Mouse (Mus musculus): ENCODE results near the gene Pnkp. TPM values are rescaled to one million over a fixed set of nuclear protein-coding genes. Genes with fewer than 3 reads are reported as not detected.

Gene Pnkp
- polyA plus RNA-seq, 1 experiment from 2014 or later = 38.4 TPM

DNA sequence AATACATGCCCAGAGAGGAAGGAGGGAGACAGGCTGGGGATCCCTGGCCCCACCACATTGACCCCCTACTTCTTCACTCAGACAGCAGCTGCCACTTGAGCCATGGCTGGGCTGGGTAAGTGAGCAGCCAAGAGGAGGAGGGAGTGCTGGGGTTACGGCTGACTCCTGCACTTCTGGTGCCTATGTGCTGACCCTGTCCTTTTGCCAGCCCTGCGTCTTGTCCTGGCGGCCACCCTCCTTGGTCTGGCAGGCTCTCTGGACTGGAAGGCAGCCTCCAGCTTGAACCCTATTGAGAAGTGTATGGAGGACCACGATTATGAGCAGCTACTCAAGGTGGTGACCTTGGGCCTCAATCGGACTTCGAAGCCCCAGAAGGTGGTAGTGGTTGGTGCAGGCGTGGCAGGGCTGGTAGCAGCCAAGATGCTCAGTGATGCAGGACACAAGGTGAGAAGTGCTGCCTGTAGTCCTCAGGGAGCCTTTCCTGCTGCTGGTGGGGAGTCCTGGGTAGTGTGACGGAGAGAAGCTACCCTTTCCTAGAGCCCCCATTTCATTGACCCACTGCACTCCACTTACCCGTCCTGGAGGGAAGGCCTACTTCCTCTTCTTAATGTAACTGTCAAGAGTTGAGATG, 20.4 kb upstream of the Pnkp start:
- 87% methylated on average over 9 of the region's 9 CpGs for WGBS
- Histone ChIP-seq H3K27me3 (ENCODE audit: low read depth, poor library complexity, severe bottlenecking) (peaks cover 39% of the 10 kb centered on the region), H3K4me1 (peaks cover 25% of the 10 kb centered on the region), H3K27ac (replicated peaks) (no peak overlapping the region), H3K36me3 (peaks cover 28% of the 10 kb centered on the region), H3K4me3 (no peak overlapping the region), H3K9me3 (replicated peaks) (no peaks in the 10 kb centered on the region)
- no peak for DNase-seq (ENCODE audit: low spot score)

DNA sequence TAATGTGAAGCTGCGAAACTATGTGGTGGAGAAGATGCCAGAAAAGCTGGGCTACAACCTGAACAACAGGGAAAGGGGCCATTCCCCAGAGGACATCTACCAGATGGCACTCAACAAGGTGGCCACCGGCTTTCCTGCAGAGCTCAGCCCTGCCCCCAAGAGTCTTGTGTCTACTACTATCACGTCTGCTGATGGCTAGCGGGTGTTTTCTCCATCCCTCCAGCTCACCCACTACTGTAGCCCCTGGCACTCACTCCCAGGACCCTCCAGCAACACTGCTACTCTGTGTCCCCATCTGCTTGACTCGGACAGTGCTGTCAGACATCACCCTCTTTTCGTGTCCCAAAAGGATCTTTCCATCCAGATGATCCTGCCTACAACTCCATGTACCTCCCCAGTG, 18.9 kb upstream of the Pnkp start:
- no peak for DNase-seq (ENCODE audit: low spot score)
- peaks cover 42% of the 10 kb centered on the region for H3K27me3 ChIP-seq (ENCODE audit: low read depth, poor library complexity, severe bottlenecking)
- 90% methylated on average over 6 of the region's 6 CpGs for WGBS
- H3K36me3 ChIP-seq = peaks cover 32% of the 10 kb centered on the region
- peaks cover 25% of the 10 kb centered on the region for H3K4me1 ChIP-seq
- no peak overlapping the region for H3K27ac ChIP-seq (replicated peaks)
- H3K4me3 ChIP-seq = no peak overlapping the region
- no peaks in the 10 kb centered on the region for H3K9me3 ChIP-seq (replicated peaks)

DNA sequence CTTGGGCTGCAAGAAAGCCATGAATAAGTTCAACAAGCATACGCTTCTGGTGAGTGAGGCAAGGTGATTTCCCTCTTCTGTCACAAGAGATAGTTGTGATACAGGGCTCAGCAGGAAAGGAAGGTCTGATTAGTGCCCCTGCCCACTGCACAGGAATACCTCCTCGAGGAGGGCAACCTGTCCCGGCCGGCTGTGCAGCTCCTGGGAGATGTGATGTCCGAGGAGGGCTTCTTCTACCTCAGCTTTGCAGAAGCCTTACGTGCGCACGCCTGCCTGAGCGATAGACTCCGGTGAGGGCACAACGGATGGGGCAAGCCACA, 17.8 kb upstream of the Pnkp start:
- 32% methylated on average over 11 of the region's 11 CpGs for WGBS

DNA sequence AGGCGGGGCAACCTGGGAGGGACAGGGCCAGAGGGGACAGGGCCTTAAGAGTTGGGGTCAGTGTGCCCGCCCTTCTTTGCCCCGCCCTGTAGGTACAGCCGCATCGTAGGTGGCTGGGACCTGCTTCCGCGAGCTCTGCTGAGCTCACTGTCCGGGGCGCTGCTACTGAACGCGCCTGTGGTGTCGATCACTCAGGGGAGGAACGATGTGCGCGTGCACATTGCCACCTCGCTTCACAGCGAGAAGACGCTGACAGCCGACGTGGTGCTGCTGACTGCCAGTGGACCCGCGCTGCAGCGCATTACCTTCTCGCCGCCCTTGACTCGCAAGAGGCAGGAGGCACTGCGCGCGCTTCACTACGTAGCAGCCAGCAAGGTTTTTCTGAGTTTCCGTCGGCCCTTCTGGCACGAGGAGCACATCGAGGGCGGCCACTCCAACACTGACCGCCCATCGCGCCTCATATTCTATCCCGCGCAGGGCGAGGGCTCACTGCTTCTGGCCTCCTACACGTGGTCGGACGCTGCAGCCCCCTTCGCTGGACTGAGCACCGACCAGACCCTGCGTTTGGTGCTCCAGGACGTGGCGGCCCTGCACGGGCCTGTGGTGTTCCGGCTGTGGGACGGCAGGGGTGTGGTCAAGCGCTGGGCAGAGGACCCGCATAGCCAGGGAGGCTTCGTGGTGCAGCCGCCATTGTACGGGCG, 17.3 kb upstream of the Pnkp start:
- Histone ChIP-seq H3K27ac (replicated peaks) (peak overlapping the region; percentile 52; the same call in 1 of the 2 replicates), H3K27me3 (ENCODE audit: low read depth, poor library complexity, severe bottlenecking) (peaks cover 42% of the 10 kb centered on the region), H3K4me1 (peaks cover 25% of the 10 kb centered on the region), H3K9me3 (replicated peaks) (no peaks in the 10 kb centered on the region), H3K4me3 (peak overlapping the region; percentile 46), H3K36me3 (peaks cover 48% of the 10 kb centered on the region)
- WGBS = 3% methylated on average over 58 of the region's 58 CpGs
- DNase-seq (ENCODE audit: low spot score) = peak; percentile 51

More for the DNA sequence above, 17.8 kb upstream of the Pnkp start:
- peaks cover 25% of the 10 kb centered on the region for H3K4me1 ChIP-seq
- peaks cover 42% of the 10 kb centered on the region for H3K27me3 ChIP-seq (ENCODE audit: low read depth, poor library complexity, severe bottlenecking)
- H3K36me3 ChIP-seq = peaks cover 43% of the 10 kb centered on the region
- peak overlapping the region; percentile 46 for H3K4me3 ChIP-seq
- H3K27ac ChIP-seq (replicated peaks) = no peak overlapping the region
- H3K9me3 ChIP-seq (replicated peaks) = no peaks in the 10 kb centered on the region
- DNase-seq (ENCODE audit: low spot score) = no peak

DNA sequence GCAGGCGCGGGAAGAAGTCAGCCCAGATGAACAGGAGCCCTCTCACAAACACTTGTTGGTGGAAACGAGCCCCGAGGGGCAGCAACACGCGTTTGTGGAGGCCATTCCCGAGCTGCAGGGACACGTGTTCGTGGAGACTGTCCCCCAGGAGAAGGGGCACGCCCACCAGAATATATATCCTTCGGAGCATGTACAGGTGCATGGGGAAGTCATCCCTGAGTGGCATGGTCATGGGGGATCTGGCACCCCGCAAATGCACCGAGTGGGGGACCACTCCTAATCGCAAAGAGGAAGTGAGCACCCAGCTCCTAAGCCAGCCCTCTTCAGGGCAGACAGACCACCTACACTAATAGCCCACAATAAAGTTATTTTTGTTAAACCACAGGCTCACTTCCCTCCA, 16.5 kb upstream of the Pnkp start:
- Histone ChIP-seq H3K4me3 (peak overlapping the region; percentile 46), H3K27me3 (ENCODE audit: low read depth, poor library complexity, severe bottlenecking) (peaks cover 42% of the 10 kb centered on the region)

DNA sequence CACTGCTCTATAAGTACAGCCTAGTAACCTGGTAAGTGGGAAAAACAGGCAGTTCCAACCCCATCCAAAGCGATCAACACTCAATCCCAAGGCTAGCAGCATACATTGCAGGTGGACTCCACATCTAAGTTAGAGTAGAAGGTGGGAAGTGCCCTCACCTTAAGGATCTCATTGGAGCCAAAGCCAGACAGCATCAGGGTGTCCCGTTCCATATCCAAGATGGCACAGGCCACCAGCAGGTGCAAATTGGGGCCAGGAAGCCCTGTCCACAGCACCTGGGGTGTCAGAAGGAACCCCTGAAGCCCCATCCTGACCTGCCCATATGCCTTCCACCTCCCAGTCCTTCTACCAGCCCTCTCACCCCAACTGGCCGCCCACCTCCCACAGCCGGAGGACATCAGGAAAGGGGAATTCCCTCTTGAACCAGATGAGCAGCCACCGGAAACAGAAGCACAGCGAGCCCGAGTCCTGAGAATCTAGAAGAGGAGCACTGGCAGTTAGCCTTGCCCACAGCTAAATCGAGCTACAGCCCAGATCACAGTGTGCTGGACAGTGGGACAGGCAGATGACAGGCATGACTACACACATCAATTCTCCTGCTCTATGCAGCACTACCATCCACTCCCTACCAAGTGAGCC, 15.0 kb upstream of the Pnkp start:
- Histone ChIP-seq H3K27ac (replicated peaks) (no peak overlapping the region), H3K4me1 (peaks cover 20% of the 10 kb centered on the region), H3K36me3 (peaks cover 71% of the 10 kb centered on the region), H3K9me3 (replicated peaks) (no peaks in the 10 kb centered on the region), H3K4me3 (no peak overlapping the region), H3K27me3 (ENCODE audit: low read depth, poor library complexity, severe bottlenecking) (peaks cover 42% of the 10 kb centered on the region)
- DNase-seq (ENCODE audit: low spot score) = no peak
- 94% methylated on average over 8 of the region's 8 CpGs for WGBS

More for the DNA sequence above, 16.5 kb upstream of the Pnkp start:
- Histone ChIP-seq H3K27ac (replicated peaks) (no peak overlapping the region), H3K4me1 (peaks cover 25% of the 10 kb centered on the region), H3K9me3 (replicated peaks) (no peaks in the 10 kb centered on the region), H3K36me3 (peaks cover 56% of the 10 kb centered on the region)
- no peak for DNase-seq (ENCODE audit: low spot score)
- 64% methylated on average over 14 of the region's 14 CpGs for WGBS

DNA sequence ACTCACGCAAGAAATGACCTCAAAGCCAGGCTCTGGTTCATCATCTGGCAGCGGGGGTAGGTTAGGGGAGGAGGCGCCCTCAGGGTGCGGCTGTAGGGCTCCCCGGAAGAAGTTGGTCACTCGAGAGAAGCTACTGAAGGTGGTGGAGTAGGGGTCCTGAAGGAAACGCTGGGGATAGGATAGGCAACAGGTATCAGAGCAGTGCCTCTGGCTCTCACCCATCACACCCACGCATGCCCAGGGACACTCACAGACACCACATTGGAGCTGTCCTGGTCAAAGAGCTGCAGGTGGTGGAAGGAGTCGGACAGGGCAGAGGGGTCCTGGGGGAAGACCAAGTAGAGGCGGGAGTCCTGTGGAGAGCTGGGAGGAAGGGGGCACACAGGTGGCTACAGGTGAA, 11.9 kb upstream of the Pnkp start:
- no peaks in the 10 kb centered on the region for H3K9me3 ChIP-seq (replicated peaks)
- no peak overlapping the region for H3K27ac ChIP-seq (replicated peaks)
- peaks cover 19% of the 10 kb centered on the region for H3K27me3 ChIP-seq (ENCODE audit: low read depth, poor library complexity, severe bottlenecking)
- no peak overlapping the region for H3K4me3 ChIP-seq
- peaks cover 19% of the 10 kb centered on the region for H3K4me1 ChIP-seq
- H3K36me3 ChIP-seq = peaks cover 68% of the 10 kb centered on the region
- DNase-seq (ENCODE audit: low spot score) = no peak
- 95% methylated on average over 10 of the region's 10 CpGs for WGBS

DNA sequence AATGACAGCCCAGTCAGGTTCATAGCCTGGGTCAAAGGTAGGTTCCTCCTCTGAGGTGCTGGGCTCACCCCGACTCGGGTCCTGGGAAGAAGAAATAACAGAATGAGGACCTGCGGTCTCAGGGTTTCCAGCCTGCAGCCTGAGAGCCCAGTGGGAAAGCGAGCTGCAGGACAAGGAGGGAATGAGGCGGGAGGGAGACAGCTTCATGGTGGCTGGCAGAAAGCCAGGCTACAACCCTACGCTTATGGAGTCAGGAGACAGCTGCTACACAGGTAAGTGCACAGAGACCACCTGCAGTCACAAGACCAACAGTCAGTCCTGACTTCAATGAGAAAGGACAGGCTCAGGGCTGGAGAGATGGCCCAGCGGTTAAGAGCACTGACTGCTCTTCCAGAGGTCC, 10.1 kb upstream of the Pnkp start:
- Histone ChIP-seq H3K27me3 (ENCODE audit: low read depth, poor library complexity, severe bottlenecking) (peaks cover 1% of the 10 kb centered on the region), H3K27ac (replicated peaks) (no peak overlapping the region), H3K36me3 (peaks cover 61% of the 10 kb centered on the region), H3K4me1 (peaks cover 26% of the 10 kb centered on the region), H3K9me3 (replicated peaks) (no peaks in the 10 kb centered on the region), H3K4me3 (peak overlapping the region; percentile 14; the same call in 1 of the 2 replicates)
- DNase-seq (ENCODE audit: low spot score) = no peak
- 91% methylated on average over 7 of the region's 7 CpGs for WGBS

DNA sequence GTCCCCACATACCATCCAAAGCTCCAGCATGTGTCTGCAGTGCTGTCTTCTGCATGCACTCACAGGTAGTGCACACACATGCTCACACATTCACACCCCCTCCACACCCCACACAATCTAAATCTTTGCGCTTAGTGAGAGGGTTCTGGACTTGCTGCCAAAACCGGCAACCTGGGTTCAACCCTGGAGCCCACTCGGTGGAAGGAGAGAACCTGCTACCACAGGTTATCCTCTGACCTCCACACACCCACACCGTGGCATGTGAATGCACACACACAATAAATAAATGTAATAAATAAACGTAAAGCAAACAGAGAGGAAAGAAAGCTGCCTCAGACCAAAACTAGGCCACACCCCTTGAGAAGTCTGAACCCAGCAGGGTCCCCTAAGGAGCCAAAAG, 9.2 kb upstream of the Pnkp start:
- peaks cover 57% of the 10 kb centered on the region for H3K36me3 ChIP-seq
- WGBS = 86% methylated on average over 5 of the region's 5 CpGs
- peak overlapping the region; percentile 97; the same call in 1 of the 2 replicates for H3K27ac ChIP-seq (replicated peaks)
- no peaks in the 10 kb centered on the region for H3K27me3 ChIP-seq (ENCODE audit: low read depth, poor library complexity, severe bottlenecking)
- no peaks in the 10 kb centered on the region for H3K9me3 ChIP-seq (replicated peaks)
- DNase-seq (ENCODE audit: low spot score) = no peak
- peaks cover 33% of the 10 kb centered on the region for H3K4me1 ChIP-seq
- peak overlapping the region; percentile 85 for H3K4me3 ChIP-seq

DNA sequence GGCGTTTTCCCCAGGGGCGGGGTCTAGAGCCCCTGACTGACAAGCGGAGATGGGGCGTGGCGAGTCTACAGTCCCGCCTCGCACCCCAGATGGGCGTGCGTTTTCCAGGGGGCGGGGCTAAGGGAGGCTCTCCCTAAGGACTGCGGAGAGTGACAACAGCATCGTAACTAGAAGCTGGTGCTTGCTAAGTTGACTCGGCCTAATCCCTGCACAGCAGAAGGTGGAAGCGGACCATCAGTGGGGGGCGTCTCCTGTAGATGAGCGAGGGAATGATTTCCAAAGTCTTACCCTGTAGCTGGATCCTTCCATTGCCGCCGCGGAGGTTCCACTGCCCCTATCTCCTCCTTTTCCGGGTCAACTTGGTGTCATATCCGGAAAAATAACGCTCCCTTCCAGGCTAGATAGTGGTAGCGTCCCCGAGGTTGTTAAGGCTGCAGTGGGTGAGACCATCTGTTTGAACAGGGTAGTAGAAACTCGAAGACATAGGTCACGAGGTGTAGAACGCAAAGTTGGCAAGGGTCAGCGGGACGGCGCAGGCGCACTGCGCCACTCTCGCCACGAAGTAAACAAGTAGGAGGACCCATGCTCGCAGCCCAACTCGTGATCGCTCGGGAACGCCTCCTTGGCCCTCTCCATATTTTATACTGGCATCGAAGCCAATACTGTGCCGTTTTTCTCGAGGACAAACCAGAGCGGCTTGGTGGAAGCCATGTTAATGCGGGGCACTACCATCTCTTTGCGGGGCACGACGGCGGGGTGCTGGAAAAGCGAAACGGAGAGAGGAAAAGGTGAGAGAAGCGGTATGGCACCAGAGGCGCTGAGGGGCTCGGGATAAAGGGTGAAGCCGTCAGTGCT, 8.2 kb upstream of the Pnkp start, which contains the start of the genes Akt1s1 and Tbc1d17:
Akt1s1 (plus strand) TSS at position 431 of the 855 bp plus-strand sequence.
Tbc1d17 (minus strand) TSS at position 519 of the 855 bp plus-strand sequence.
- Histone ChIP-seq H3K36me3 (peaks cover 53% of the 10 kb centered on the region), H3K9me3 (replicated peaks) (no peaks in the 10 kb centered on the region), H3K27me3 (ENCODE audit: low read depth, poor library complexity, severe bottlenecking) (no peaks in the 10 kb centered on the region), H3K4me3 (peak within 1 kb of the TSS; percentile 85), H3K4me1 (peaks cover 43% of the 10 kb centered on the region), H3K27ac (replicated peaks) (peak within 1 kb of the TSS; percentile 97)
- DNase-seq (ENCODE audit: low spot score) = peak; percentile 96
- under 1% methylated on average over 54 of the region's 54 CpGs for WGBS

DNA sequence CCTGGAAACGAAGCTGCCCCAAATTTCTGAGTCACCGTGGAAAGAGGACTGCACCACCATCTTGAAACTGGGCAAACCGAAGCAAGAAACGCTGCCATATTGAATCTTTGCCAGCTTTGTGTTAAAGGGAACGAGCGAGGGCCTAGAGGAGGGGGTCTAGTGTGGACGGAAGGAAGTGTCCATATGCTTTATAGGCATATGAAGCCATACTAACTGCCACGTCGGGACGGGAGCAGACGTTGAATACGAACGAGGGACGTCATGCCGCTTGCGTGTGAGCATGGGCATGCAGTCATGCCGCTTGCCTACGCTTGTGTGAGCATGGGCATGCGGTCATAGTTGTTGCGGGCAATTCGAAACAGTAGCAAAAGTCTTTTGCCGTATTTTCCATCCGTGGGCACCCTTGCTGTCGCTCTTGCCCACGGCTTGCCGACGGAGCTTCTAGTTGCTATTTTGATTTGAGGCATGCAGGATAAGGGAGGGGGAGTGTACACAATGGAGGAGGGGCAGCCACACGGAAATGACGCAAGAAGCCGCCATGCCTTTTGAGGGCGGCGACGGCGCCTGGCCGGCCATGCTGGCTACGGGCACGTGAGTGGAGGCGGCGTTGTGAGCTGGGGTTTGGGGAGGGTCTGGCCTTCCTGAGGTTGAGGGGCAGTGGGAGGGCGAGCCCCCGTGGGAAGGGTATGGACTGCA, 7.4 kb upstream of the Pnkp start:
- peaks cover 50% of the 10 kb centered on the region for H3K4me1 ChIP-seq
- DNase-seq (ENCODE audit: low spot score) = peak; percentile 92
- H3K27ac ChIP-seq (replicated peaks) = peak overlapping the region; percentile 97
- H3K36me3 ChIP-seq = peaks cover 45% of the 10 kb centered on the region
- no peaks in the 10 kb centered on the region for H3K27me3 ChIP-seq (ENCODE audit: low read depth, poor library complexity, severe bottlenecking)
- H3K4me3 ChIP-seq = peak overlapping the region; percentile 85
- WGBS = under 1% methylated on average over 41 of the region's 41 CpGs
- H3K9me3 ChIP-seq (replicated peaks) = no peaks in the 10 kb centered on the region

DNA sequence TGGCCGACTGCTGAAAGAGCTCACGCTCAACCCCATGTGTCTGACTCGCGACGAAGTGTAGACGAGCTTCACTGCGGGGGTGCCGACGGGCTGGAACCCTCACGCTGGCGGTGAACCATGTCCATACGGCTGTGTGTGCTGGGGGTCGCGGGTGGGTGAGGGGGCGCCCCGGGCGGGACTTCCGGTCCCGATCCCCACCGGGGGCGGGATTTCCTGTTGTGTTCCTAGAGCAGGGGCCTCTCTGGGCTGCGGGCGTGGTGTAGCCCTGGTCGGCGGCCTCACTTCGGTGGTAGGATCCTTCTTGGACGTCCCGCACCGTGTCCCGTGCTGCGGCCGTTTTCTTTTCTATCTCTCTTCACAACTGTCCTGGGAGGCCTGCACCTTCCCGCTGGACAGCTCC, 6.8 kb upstream of the Pnkp start:
- 1% methylated on average over 33 of the region's 33 CpGs for WGBS
- H3K4me1 ChIP-seq = peaks cover 56% of the 10 kb centered on the region
- H3K36me3 ChIP-seq = peaks cover 39% of the 10 kb centered on the region
- DNase-seq (ENCODE audit: low spot score) = peak; percentile 86
- H3K9me3 ChIP-seq (replicated peaks) = no peaks in the 10 kb centered on the region
- peak overlapping the region; percentile 97 for H3K27ac ChIP-seq (replicated peaks)
- no peaks in the 10 kb centered on the region for H3K27me3 ChIP-seq (ENCODE audit: low read depth, poor library complexity, severe bottlenecking)
- peak overlapping the region; percentile 85 for H3K4me3 ChIP-seq
